ENCODE assay signal across 8 mouse cellular contexts in the genomic region with DNA sequence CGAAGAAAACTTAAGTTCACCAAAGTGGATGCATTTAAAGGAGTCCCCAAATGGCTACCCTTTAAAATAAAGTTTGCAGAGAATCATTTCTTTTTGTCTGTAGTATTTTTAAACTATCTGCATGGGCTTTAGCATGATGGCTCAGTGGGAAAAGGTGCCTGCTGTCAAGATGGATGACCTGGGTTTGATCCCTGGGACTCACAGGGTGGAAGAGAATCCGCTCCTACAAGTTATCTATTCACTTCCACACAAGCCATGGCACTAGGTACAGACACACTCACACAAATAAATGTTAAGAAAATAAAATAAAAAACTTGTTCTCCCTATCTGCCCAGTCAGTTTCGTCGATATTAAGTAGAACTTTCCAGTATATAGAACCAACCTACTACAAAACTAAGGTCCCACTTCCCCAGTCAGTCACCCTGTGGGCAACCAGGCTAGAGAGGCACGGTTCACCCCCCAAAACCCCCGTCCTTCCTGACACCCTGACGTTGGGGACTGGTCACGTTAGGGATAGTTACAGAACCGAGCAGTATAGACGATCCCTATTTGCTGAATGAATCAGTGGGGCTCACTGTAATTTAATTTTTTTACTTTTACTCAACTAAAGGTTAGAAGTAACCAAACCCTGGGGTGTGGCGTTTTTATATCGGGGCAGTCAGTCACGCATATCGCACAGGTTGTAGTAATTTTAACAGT. TPM values are rescaled to one million over a fixed set of nuclear protein-coding genes. Genes with fewer than 3 reads are reported as not detected.
DNase-seq lines count a peak whose midpoint lies in the region; ATAC-seq and TF ChIP-seq lines count a peak whose summit lies in the region.

No protein-coding gene starts in this region.

- no peak for ATAC-seq in forebrain, embryonic 12.5 days (ENCODE audit: low FRiP score)
- ATAC-seq in liver, embryonic 13.5 days (ENCODE audit: low read depth), result no peak

- H3K27me3 ChIP-seq in heart, adult 2 months (ENCODE audit: control insufficient read depth, insufficient read depth, low read length), result no peaks in the 10 kb centered on the region
- no peaks in the 10 kb centered on the region for H3K27me3 ChIP-seq in forebrain, embryonic 12.5 days
- no peaks in the 10 kb centered on the region for H3K27me3 ChIP-seq in liver, embryonic 13.5 days

- no peaks in the 10 kb centered on the region for H3K9me3 ChIP-seq in forebrain, embryonic 12.5 days
- H3K9me3 ChIP-seq in liver, embryonic 13.5 days (replicated peaks), result no peaks in the 10 kb centered on the region

- H3K27ac ChIP-seq in heart, adult 2 months, result peak overlapping the region; percentile 93
- H3K27ac ChIP-seq in forebrain, embryonic 12.5 days, result no peak overlapping the region
- H3K27ac ChIP-seq in liver, embryonic 13.5 days, result peak overlapping the region; percentile 84; the same call in 1 of the 2 replicates

- intact Hi-C loops in heart, adult 2 months (cut with DNase I), result loop anchor here (2.0 kb wide), 1 partner anchor 19 kb away; no protein-coding TSS in a partner anchor
- intact Hi-C loops in heart, postnatal 14 days (cut with DNase I), result no loop called here

- peak overlapping the region; percentile 55 for H3K4me2 ChIP-seq in forebrain, embryonic 12.5 days
- H3K4me2 ChIP-seq in liver, embryonic 13.5 days, result peak overlapping the region; percentile 84

- no peak for TF ChIP-seq EP300 in heart, adult 2 months (IDR thresholded peaks at IDR 0.05; ENCODE audit: insufficient read depth, low read depth, low read length)

- TF ChIP-seq CTCF in heart, adult 2 months (IDR thresholded peaks at IDR 0.05), result no peak

- peak overlapping the region; percentile 66 for H3K4me3 ChIP-seq in heart, adult 2 months
- H3K4me3 ChIP-seq in forebrain, embryonic 12.5 days (replicated peaks), result peak overlapping the region; percentile 77
- peak overlapping the region; percentile 86 for H3K4me3 ChIP-seq in liver, embryonic 13.5 days (replicated peaks)

- DNase-seq in heart, adult 2 months, result no peak
- DNase-seq in heart, postnatal 14 days, result no peak
- peak; percentile 41 to 46 for DNase-seq in B cell, adult 2 months
- DNase-seq in liver, embryonic 13.5 days, result no peak
- no peak for DNase-seq in urinary bladder, adult 18-20 months (ENCODE audit: low spot score in 2 of 2)
- no peak for DNase-seq in frontal cortex, postnatal 14 days (ENCODE audit: low spot score in 2 of 2)
- no peak for DNase-seq in cerebellum, postnatal 36 days

- WGBS in heart, adult 2 months, result 29% methylated on average over 14 of the region's 14 CpGs
- WGBS in forebrain, embryonic 12.5 days, result 23% methylated on average over 14 of the region's 14 CpGs
- WGBS in liver, embryonic 13.5 days (ENCODE audit: insufficient replicate concordance), result 16% methylated on average over 14 of the region's 14 CpGs

- H3K9ac ChIP-seq in heart, adult 2 months (ENCODE audit: low read depth, low read length), result peak overlapping the region; percentile 40; the same call in 1 of the 2 replicates
- peak overlapping the region; percentile 86 for H3K9ac ChIP-seq in forebrain, embryonic 12.5 days
- peak overlapping the region; percentile 92 for H3K9ac ChIP-seq in liver, embryonic 13.5 days

- H3K4me1 ChIP-seq in heart, adult 2 months (ENCODE audit: control insufficient read depth, insufficient read depth, low read length), result peaks cover 2% of the 10 kb centered on the region
- peaks cover 28% of the 10 kb centered on the region for H3K4me1 ChIP-seq in forebrain, embryonic 12.5 days
- H3K4me1 ChIP-seq in liver, embryonic 13.5 days (replicated peaks), result peaks cover 75% of the 10 kb centered on the region

- H3K36me3 ChIP-seq in heart, adult 2 months (ENCODE audit: control insufficient read depth, insufficient read depth, low read length), result no peaks in the 10 kb centered on the region
- H3K36me3 ChIP-seq in forebrain, embryonic 12.5 days (replicated peaks), result no peaks in the 10 kb centered on the region
- 0 out of 2 replicates have a peak, but pooled peaks cover 3% of the 10 kb centered on the region for H3K36me3 ChIP-seq in liver, embryonic 13.5 days

- TF ChIP-seq POLR2A in heart, adult 2 months (IDR thresholded peaks at IDR 0.05; ENCODE audit: insufficient read depth, low read depth, low read length), result no peak

- H3K79me2 ChIP-seq in heart, adult 2 months (replicated peaks; ENCODE audit: control insufficient read depth, insufficient read depth, low read length), result 0 out of 2 replicates have a peak, but pooled peaks cover 3% of the 10 kb centered on the region

RNA-seq across cellular contexts. Expression of a gene that starts 1.0 kb away (rescaled TPM):
- 100 to 1,000 TPM; 295 to 338 TPM for total RNA-seq in heart, adult 2 months (2021)
- 203 and 212 TPM in 2 replicates for polyA plus RNA-seq in heart, adult 2 months (2012; rRNA removed)
- 100 to 1,000 TPM; 271 to 276 TPM for total RNA-seq in heart, postnatal 14 days (2021)
- polyA plus RNA-seq in forebrain, embryonic 12.5 days (2016; fragmentation: Nextera tagmentation; extraction: Ambion mirVana), result 160 and 169 TPM in 2 replicates
- polyA plus RNA-seq in liver, embryonic 13.5 days (2015; fragmentation: Nextera tagmentation; extraction: Ambion mirVana), result 101 and 103 TPM in 2 replicates

RNA-seq across cellular contexts. Expression of a gene that starts 3.8 kb away (rescaled TPM):
- total RNA-seq in heart, adult 2 months (2021), result 10 to 100 TPM; 12.6 to 17.9 TPM
- polyA plus RNA-seq in heart, adult 2 months (2012; rRNA removed), result 5.0 and 8.5 TPM in 2 replicates
- total RNA-seq in heart, postnatal 14 days (2021), result 10 to 100 TPM; 14.4 to 14.6 TPM
- polyA plus RNA-seq in forebrain, embryonic 12.5 days (2016; fragmentation: Nextera tagmentation; extraction: Ambion mirVana), result 24.8 and 25.9 TPM in 2 replicates
- 8.3 and 11.2 TPM in 2 replicates for polyA plus RNA-seq in liver, embryonic 13.5 days (2015; fragmentation: Nextera tagmentation; extraction: Ambion mirVana)

RNA-seq across cellular contexts. Expression of a gene that starts 58.7 kb away (rescaled TPM):
- 10 to 100 TPM; 40.5 to 46.8 TPM for total RNA-seq in heart, adult 2 months (2021)
- 48.7 and 76.4 TPM in 2 replicates for polyA plus RNA-seq in heart, adult 2 months (2012; rRNA removed)
- 10 to 100 TPM; 41.5 to 42.2 TPM for total RNA-seq in heart, postnatal 14 days (2021)
- polyA plus RNA-seq in forebrain, embryonic 12.5 days (2016; fragmentation: Nextera tagmentation; extraction: Ambion mirVana), result 136 and 153 TPM in 2 replicates
- 7.8 and 9.8 TPM in 2 replicates for polyA plus RNA-seq in liver, embryonic 13.5 days (2015; fragmentation: Nextera tagmentation; extraction: Ambion mirVana)

Comparison
In these comparisons a context has a peak if more than half of its experiments do, and no peak if none do; other contexts are left out.
1. DNase-seq: peak in B cell, adult 2 months (2 of 2); none in heart, adult 2 months (0 of 2), heart, postnatal 14 days (0 of 2), liver, embryonic 13.5 days (single experiment), urinary bladder, adult 18-20 months (0 of 2), frontal cortex, postnatal 14 days (0 of 2) and cerebellum, postnatal 36 days (0 of 2).
2. H3K9ac ChIP-seq: peak in every context shown above with its lines; median percentile 92 in liver, embryonic 13.5 days; 86 in forebrain, embryonic 12.5 days; 40 in heart, adult 2 months.
3. Peak in every context shown above with its lines, with median percentiles within 50 percentile points of each other: H3K4me3 ChIP-seq.